Mouse (Mus musculus) T-helper 2 cell (primary cell): ENCODE measurements around the gene Scrt2.

ENCODE experiments used
- in situ Hi-C: fragments of 300-600 bp; cut with MboI, MseI; formaldehyde crosslinking; loops from one replicate; pipeline ENCODE4 v1.15.1; 2025; ENCODE audit warnings: high pct_unique_total_duplicates

The Scrt2 gene

GRCm38 (mm10) chr2:152081641-152082448 is 516 bp downstream of the Scrt2 start:
- in situ Hi-C loops = no loop called here

GRCm38 (mm10) chr2:152082456-152083285 is 1.3 kb downstream of the Scrt2 start:
- in situ Hi-C loops = no loop called here

- in situ Hi-C loops = no loop called here
These were observed 2.1 kb downstream of the Scrt2 start for GRCm38 (mm10) chr2:152083411-152083810.

- in situ Hi-C loops = no loop called here
These were observed 3.0 kb downstream of the Scrt2 start for GRCm38 (mm10) chr2:152084298-152084697.

- in situ Hi-C loops = no loop called here
These were observed 4.1 kb downstream of the Scrt2 start for GRCm38 (mm10) chr2:152085414-152085813.

GRCm38 (mm10) chr2:152086451-152086850 is 5.1 kb downstream of the Scrt2 start:
- in situ Hi-C loops = no loop called here

- in situ Hi-C loops = no loop called here
These were observed 5.8 kb downstream of the Scrt2 start for GRCm38 (mm10) chr2:152087111-152087510.

- in situ Hi-C loops = no loop called here
These were observed 7.7 kb downstream of the Scrt2 start for GRCm38 (mm10) chr2:152089078-152089477.

- in situ Hi-C loops = no loop called here
These were observed 8.3 kb downstream of the Scrt2 start for GRCm38 (mm10) chr2:152089581-152089980.

- in situ Hi-C loops = no loop called here
These were observed 9.2 kb downstream of the Scrt2 start for GRCm38 (mm10) chr2:152090486-152090885.

GRCm38 (mm10) chr2:152091342-152092056 is 10.2 kb downstream of the Scrt2 start:
- in situ Hi-C loops = no loop called here

GRCm38 (mm10) chr2:152092927-152093326 is 11.6 kb downstream of the Scrt2 start:
- in situ Hi-C loops = no loop called here

GRCm38 (mm10) chr2:152093356-152093792 is 12.0 kb downstream of the Scrt2 start:
- in situ Hi-C loops = no loop called here

GRCm38 (mm10) chr2:152094856-152095545 is 13.7 kb downstream of the Scrt2 start:
- in situ Hi-C loops = no loop called here

GRCm38 (mm10) chr2:152096922-152097321 is 15.6 kb downstream of the Scrt2 start:
- in situ Hi-C loops = no loop called here

GRCm38 (mm10) chr2:152097916-152098315 is 16.6 kb downstream of the Scrt2 start:
- in situ Hi-C loops = no loop called here

- in situ Hi-C loops = no loop called here
These were observed 18.2 kb downstream of the Scrt2 start for GRCm38 (mm10) chr2:152099538-152099937.

- in situ Hi-C loops = loop anchor here (5.0 kb wide), 1 partner anchor 559 kb away; the partner anchor contains the start of gene Fkbp1a
These were observed 20.4 kb downstream of the Scrt2 start for GRCm38 (mm10) chr2:152101761-152102160.

GRCm38 (mm10) chr2:152102369-152102768 is 21.0 kb downstream of the Scrt2 start:
- in situ Hi-C loops = loop anchor here (5.0 kb wide), 1 partner anchor 560 kb away; the partner anchor contains the start of gene Fkbp1a

- in situ Hi-C loops = loop anchor here (5.0 kb wide), 1 partner anchor 563 kb away; the partner anchor contains the start of gene Fkbp1a
These were observed 23.5 kb downstream of the Scrt2 start for GRCm38 (mm10) chr2:152104711-152105317.
